Mouse (Mus musculus): ENCODE measurements around the gene Nde1. TPM values are rescaled to one million over a fixed set of nuclear protein-coding genes. Genes with fewer than 3 reads are reported as not detected.

The Nde1 gene
- total RNA-seq, 1 experiment = 61.3 TPM

DNA sequence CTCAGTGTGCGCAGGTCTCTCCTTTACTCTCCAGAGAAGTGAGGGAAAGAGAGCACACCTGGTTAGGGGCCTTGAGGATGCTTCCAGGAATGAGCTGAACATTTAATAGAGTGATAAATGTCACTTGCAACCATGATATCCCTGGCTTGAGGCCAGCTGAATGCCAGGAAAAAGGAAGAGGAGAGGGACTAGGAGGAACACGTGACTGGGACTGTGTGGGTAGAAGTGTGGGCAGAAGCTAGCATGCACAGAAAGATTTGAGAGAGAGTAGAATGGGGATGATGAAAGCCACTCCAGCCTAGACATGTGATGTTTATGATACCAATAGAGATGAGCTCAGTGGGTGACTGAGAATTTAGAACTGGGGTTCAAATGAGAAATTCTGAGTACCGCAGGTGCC lies 52.1 kb downstream of the Nde1 start:
- Histone ChIP-seq H3K4me1 (ENCODE audit: control insufficient read depth in 2 of 2, insufficient read depth in 2 of 2, low read length in 2 of 2, poor library complexity in 1 of 2) (no peaks in the 10 kb centered on the region), H3K9ac (ENCODE audit: insufficient read depth, low read depth, low read length, poor library complexity, severe bottlenecking) (no peak overlapping the region), H3K36me3 (ENCODE audit: control insufficient read depth, insufficient read depth, low read length, poor library complexity, severe bottlenecking) (no peaks in the 10 kb centered on the region), H3K27ac (ENCODE audit: insufficient read depth, low read depth, low read length, poor library complexity, severe bottlenecking) (no peak overlapping the region), H3K9me3 (ENCODE audit: control insufficient read depth, insufficient read depth, low read depth, low read length) (no peaks in the 10 kb centered on the region), H3K4me3 (ENCODE audit: insufficient read depth in 1 of 2, low read depth in 1 of 2, low read length in 2 of 2, poor library complexity in 1 of 2, severe bottlenecking in 1 of 2) (no peak overlapping the region)
- no peak for TF ChIP-seq MAFK (IDR thresholded peaks at IDR 0.05; ENCODE audit: insufficient read depth, low read depth, low read length)
- TF ChIP-seq ZNF384 (IDR thresholded peaks at IDR 0.05; ENCODE audit: low read depth, low read length) = no peak
- no peak for TF ChIP-seq HCFC1 (IDR thresholded peaks at IDR 0.05; ENCODE audit: borderline replicate concordance, insufficient read depth, low read length)
- TF ChIP-seq ZC3H11A (IDR thresholded peaks at IDR 0.05; ENCODE audit: borderline replicate concordance, low read depth, low read length) = no peak
- no peak for TF ChIP-seq CHD2 (IDR thresholded peaks at IDR 0.05; ENCODE audit: low read depth, low read length)
- no peak for DNase-seq (ENCODE audit: low read depth, low spot score)
- in situ Hi-C loops (cut with MboI; ENCODE audit: low sequenced_read_pairs in 2 of 2, unreplicated experiment in 2 of 2) = no loop called here

DNA sequence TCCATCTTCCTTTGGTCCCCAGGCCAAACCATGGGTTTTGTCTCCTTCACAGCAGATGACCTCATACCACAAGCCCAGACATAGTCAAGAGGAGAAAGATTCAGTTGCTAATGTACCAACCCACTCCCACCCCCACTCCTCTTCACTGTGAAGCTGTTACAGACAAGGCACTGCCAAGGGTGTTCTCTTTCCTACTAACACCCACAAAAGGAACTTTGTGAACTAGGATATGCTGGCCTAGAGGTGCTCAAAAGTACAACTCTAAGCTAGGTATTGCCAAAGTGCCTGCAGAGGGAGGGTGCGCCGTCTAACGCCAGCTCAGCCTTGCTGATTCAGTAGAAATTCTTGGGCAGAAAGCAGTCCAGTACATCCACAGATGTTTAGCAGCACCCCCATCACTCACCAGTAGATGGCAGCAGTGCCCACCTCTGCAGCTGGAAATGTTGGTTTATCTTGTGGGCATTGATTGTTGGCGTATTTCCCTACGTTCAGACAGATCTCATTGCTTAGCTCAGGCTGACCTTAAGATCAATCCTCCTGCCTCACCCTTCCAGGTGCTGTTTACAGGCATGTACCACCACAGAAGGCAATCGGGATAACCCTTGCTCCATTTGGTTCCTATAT lies 74.1 kb downstream of the Nde1 start:
- H3K9me3 ChIP-seq (ENCODE audit: control insufficient read depth, insufficient read depth, low read depth, low read length) = no peaks in the 10 kb centered on the region

DNA sequence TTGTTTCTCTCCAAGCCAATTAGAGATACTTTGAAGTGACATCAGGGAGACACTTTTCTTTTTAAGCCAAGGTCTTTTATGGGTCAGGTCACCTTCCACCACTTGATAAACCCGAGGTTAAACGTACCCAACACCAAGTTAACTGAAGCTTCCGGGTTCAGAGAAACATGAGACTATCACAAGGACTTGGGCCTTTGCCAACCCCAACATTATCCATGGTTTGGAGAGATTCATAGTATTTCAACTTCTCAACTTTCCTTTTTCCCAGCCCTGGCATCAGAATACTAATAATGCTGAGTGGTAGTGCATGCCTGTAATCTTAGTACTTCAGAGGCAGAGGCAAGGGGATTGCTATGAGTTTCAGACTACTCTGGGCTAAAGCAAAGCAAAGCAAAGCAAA lies 79.0 kb downstream of the Nde1 start:
- no peak for DNase-seq (ENCODE audit: low read depth, low spot score)
- no peaks in the 10 kb centered on the region for H3K36me3 ChIP-seq (ENCODE audit: control insufficient read depth, insufficient read depth, low read length, poor library complexity, severe bottlenecking)
- TF ChIP-seq HCFC1 (IDR thresholded peaks at IDR 0.05; ENCODE audit: borderline replicate concordance, insufficient read depth, low read length) = no peak
- in situ Hi-C loops (cut with MboI; ENCODE audit: low sequenced_read_pairs in 2 of 2, unreplicated experiment in 2 of 2) = no loop called here
- H3K4me1 ChIP-seq (ENCODE audit: control insufficient read depth in 2 of 2, insufficient read depth in 2 of 2, low read length in 2 of 2, poor library complexity in 1 of 2) = no peaks in the 10 kb centered on the region
- H3K27ac ChIP-seq (ENCODE audit: insufficient read depth, low read depth, low read length, poor library complexity, severe bottlenecking) = no peak overlapping the region
- no peak overlapping the region for H3K9ac ChIP-seq (ENCODE audit: insufficient read depth, low read depth, low read length, poor library complexity, severe bottlenecking)
- H3K4me3 ChIP-seq (ENCODE audit: insufficient read depth in 1 of 2, low read depth in 1 of 2, low read length in 2 of 2, poor library complexity in 1 of 2, severe bottlenecking in 1 of 2) = no peak overlapping the region
- no peaks in the 10 kb centered on the region for H3K9me3 ChIP-seq (ENCODE audit: control insufficient read depth, insufficient read depth, low read depth, low read length)

More for the DNA sequence above, 74.1 kb downstream of the Nde1 start:
- no peaks in the 10 kb centered on the region for H3K36me3 ChIP-seq (ENCODE audit: control insufficient read depth, insufficient read depth, low read length, poor library complexity, severe bottlenecking)
- H3K27ac ChIP-seq (ENCODE audit: insufficient read depth, low read depth, low read length, poor library complexity, severe bottlenecking) = no peak overlapping the region
- no peaks in the 10 kb centered on the region for H3K4me1 ChIP-seq (ENCODE audit: control insufficient read depth in 2 of 2, insufficient read depth in 2 of 2, low read length in 2 of 2, poor library complexity in 1 of 2)
- in situ Hi-C loops (cut with MboI; ENCODE audit: low sequenced_read_pairs in 2 of 2, unreplicated experiment in 2 of 2) = no loop called here
- peak; percentile 90 for TF ChIP-seq ZC3H11A (IDR thresholded peaks at IDR 0.05; ENCODE audit: borderline replicate concordance, low read depth, low read length)
- no peak for TF ChIP-seq ZNF384 (IDR thresholded peaks at IDR 0.05; ENCODE audit: low read depth, low read length)
- peak; percentile 77 for TF ChIP-seq MAFK (IDR thresholded peaks at IDR 0.05; ENCODE audit: insufficient read depth, low read depth, low read length)
- H3K9ac ChIP-seq (ENCODE audit: insufficient read depth, low read depth, low read length, poor library complexity, severe bottlenecking) = no peak overlapping the region
- peak; percentile 61 for DNase-seq (ENCODE audit: low read depth, low spot score)
- H3K4me3 ChIP-seq (ENCODE audit: insufficient read depth in 1 of 2, low read depth in 1 of 2, low read length in 2 of 2, poor library complexity in 1 of 2, severe bottlenecking in 1 of 2) = no peak overlapping the region

Other genes starting within 250 kb of the Nde1 start
- 10.2 and 19.1 TPM in 2 replicates for gene 2900011O08Rik, start 176.7 kb upstream of the Nde1 start, total RNA-seq (2012; rRNA removed)
- gene Ifitm7, start 176.4 kb upstream of the Nde1 start, total RNA-seq (2012; rRNA removed) = 7.2 and 11.4 TPM in 2 replicates
- gene Marf1, start 76 bp downstream of the Nde1 start, total RNA-seq (2012; rRNA removed) = 24.1 and 26.4 TPM in 2 replicates
- gene Myh11, start 128.1 kb downstream of the Nde1 start, total RNA-seq (2012; rRNA removed) = 0.37 and 0.76 TPM in 2 replicates
- 17.7 and 22.1 TPM in 2 replicates for gene Fopnl, start 154.1 kb downstream of the Nde1 start, total RNA-seq (2012; rRNA removed)
- gene Abcc1, start 198.3 kb downstream of the Nde1 start, total RNA-seq (2012; rRNA removed) = 46.7 and 75.7 TPM in 2 replicates

Measured in ES-E14 (cell line).